Mouse (Mus musculus) limb, embryonic 12.5 days (tissue): ENCODE measurements at regions not wholly inside any gene's neighbourhood (a gene's known extent, or its start where the extent isn't known, plus 50 kb on each side); places are given as distances from the start of the nearest gene placed in this dataset.
A peak's percentile ranks its signal among the peaks of the same experiment; 100 is the strongest.

Experiments
- ATAC-seq: fragments of 200-750 bp; cut with Nextera tagmentation; 2 replicates; pipeline ENCODE4 v1.8.0; 2017; ENCODE audit warnings: low read depth, moderate TSS enrichment; ENCODE audit not compliant: insufficient number of reproducible peaks, insufficient read depth, low FRiP score, low TSS enrichment
- H3K27ac ChIP-seq: fragments of 300-500 bp; sonication (generic); 2 replicates; pipeline ENCODE4 v1.5.1; 2016; ENCODE audit warnings: mild to moderate bottlenecking, moderate library complexity
- H3K27me3 ChIP-seq: fragments of 300-500 bp; sonication (generic); 2 replicates; pipeline ENCODE4 v1.6.1; 2016; ENCODE audit warnings: mild to moderate bottlenecking, moderate library complexity
- H3K36me3 ChIP-seq: fragments of 300-500 bp; sonication (generic); 2 replicates; pipeline ENCODE4 v1.6.1; 2016; ENCODE audit warnings: mild to moderate bottlenecking, moderate library complexity
- H3K4me1 ChIP-seq: fragments of 300-500 bp; sonication (generic); replicated peaks from 2 replicates; pipeline ENCODE4 v1.6.1; 2016
- H3K4me2 ChIP-seq: fragments of 300-500 bp; sonication (generic); 2 replicates; pipeline ENCODE4 v1.6.1; 2016; ENCODE audit warnings: mild to moderate bottlenecking, moderate library complexity
- H3K4me3 ChIP-seq: fragments of 300-500 bp; sonication (generic); replicated peaks from 2 replicates; pipeline ENCODE4 v1.5.1; 2016; ENCODE audit warnings: mild to moderate bottlenecking
- H3K9ac ChIP-seq: fragments of 300-500 bp; sonication (generic); replicated peaks from 2 replicates; pipeline ENCODE4 v1.6.1; 2016; ENCODE audit warnings: mild to moderate bottlenecking, moderate library complexity
- H3K9me3 ChIP-seq: fragments of 300-500 bp; sonication (generic); 2 replicates; pipeline ENCODE4 v1.6.1; 2016; ENCODE audit warnings: mild to moderate bottlenecking, moderate library complexity
- WGBS: fragments of 180-500 bp; shearing (Covaris S2); methylation state at CpG from one replicate; pipeline ENCODE4 v1.1.7; 2016; 5-methylcytosine and 5-hydroxymethylcytosine counted together

DNA sequence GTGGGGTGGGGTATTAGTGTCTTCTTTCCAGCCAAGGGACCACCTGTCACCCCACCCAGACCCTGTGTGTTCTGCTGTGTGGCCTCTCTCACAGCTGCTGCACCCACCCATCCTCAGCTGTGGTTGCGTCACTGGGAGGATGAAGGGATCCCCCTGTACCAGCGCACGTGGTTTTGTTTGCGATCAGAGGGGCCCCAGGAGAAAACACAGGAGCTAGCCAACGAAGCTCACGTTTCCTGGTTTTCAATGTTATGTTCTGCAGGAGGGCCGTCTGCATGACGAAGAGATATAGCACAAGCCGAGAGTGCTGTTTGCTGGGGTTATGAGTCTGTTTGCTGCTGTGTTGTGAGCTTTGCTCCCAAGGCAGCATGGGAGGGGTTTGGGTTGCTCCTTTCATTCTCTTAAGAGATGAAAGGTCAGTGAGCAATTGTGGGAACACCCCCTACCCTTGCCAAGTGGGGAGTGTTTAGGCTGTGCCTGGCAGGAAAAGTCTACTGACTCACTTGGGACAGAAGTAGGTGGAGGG lies 712.4 kb downstream of the Slc22a22 start:
- 0 out of 2 replicates have a peak, but pooled peaks have one; percentile 56 for ATAC-seq
- Histone ChIP-seq H3K9me3 (no peaks in the 10 kb centered on the region), H3K36me3 (no peaks in the 10 kb centered on the region), H3K4me2 (peak overlapping the region; percentile 37), H3K9ac (no peak overlapping the region), H3K4me1 (peaks cover 9% of the 10 kb centered on the region), H3K4me3 (no peak overlapping the region), H3K27me3 (no peaks in the 10 kb centered on the region), H3K27ac (no peak overlapping the region)
- WGBS: 17% methylated on average over 9 of the region's 9 CpGs

DNA sequence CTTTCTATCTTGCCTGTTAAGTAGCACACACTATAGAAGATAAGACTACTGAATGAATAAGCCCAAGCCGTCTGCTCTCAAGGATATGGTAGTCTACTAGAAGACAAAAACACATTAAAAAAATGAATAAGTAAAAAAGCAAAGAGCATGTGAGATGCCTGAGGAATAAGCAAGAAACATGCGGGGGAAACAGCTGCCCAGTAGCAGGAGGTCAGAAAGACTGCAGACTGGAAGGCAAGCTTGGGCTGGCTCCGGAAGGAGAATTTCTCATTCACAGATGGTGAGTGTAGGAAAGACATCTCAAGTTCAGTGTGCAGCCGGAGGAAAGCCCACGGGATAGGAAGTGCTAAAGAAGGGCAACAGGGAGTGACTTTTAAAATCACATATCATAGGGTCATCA lies 713.4 kb downstream of the Slc22a22 start:
- H3K9ac ChIP-seq: no peak overlapping the region
- H3K36me3 ChIP-seq: no peaks in the 10 kb centered on the region
- H3K9me3 ChIP-seq: no peaks in the 10 kb centered on the region
- H3K27me3 ChIP-seq: no peaks in the 10 kb centered on the region
- H3K27ac ChIP-seq: no peak overlapping the region
- 54% methylated on average over 5 of the region's 5 CpGs for WGBS
- no peak for ATAC-seq
- no peak overlapping the region for H3K4me3 ChIP-seq
- H3K4me1 ChIP-seq: peaks cover 9% of the 10 kb centered on the region
- H3K4me2 ChIP-seq: no peak overlapping the region

DNA sequence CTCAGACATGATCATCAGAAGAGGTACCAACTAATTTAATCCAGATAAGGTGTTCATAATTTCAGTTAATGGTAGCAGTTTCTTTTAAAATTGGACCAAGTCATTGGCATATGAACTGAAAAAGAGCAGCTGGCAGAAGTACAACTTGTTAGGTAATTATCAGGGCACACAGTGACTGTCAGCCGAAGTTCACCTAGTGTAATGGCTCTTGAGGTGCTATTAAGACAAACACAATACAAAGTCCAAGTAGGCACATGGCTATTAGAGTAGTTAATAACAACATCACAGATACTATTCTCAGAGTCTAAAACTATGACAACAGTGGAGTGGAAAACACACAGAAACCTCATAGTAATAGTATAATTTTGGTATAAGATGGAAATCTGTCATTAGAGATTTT lies 730.7 kb downstream of the Slc22a22 start:
- Histone ChIP-seq H3K4me1 (0 out of 2 replicates have a peak, but pooled peaks cover 6% of the 10 kb centered on the region), H3K9me3 (no peaks in the 10 kb centered on the region), H3K4me2 (no peak overlapping the region), H3K27me3 (no peaks in the 10 kb centered on the region), H3K36me3 (no peaks in the 10 kb centered on the region), H3K27ac (no peak overlapping the region), H3K4me3 (no peak overlapping the region), H3K9ac (no peak overlapping the region)
- ATAC-seq: no peak
- 69% methylated on average over 1 of the region's 1 CpGs for WGBS

DNA sequence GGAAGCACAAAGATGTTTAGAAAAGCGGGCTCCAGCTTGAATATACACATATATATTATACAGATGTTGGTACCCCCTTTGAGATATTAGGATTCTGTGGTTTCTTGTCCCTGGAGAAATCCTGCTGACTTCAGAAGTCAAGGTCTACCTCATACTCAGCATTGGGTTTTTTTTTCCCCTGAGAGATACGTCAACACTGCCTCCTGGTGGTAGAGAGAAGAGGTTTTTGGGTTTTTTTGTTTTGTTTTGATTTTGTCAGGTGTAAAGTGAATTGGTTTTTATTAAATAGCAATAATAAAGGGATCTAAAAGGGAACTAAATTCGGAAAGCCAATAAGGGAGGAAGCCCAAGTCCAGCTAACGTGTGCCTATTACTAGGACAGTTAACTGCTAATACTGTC lies 732.5 kb downstream of the Slc22a22 start:
- 32% methylated on average over 4 of the region's 4 CpGs for WGBS
- no peaks in the 10 kb centered on the region for H3K36me3 ChIP-seq
- H3K4me2 ChIP-seq: no peak overlapping the region
- no peaks in the 10 kb centered on the region for H3K27me3 ChIP-seq
- no peaks in the 10 kb centered on the region for H3K9me3 ChIP-seq
- no peak overlapping the region for H3K9ac ChIP-seq
- no peak overlapping the region for H3K4me3 ChIP-seq
- no peak overlapping the region for H3K27ac ChIP-seq
- no peak for ATAC-seq
- H3K4me1 ChIP-seq: 0 out of 2 replicates have a peak, but pooled peaks cover 6% of the 10 kb centered on the region
